Mouse (Mus musculus): Measurements from ENCODE around the gene Ormdl3. TPM values are rescaled to one million over a fixed set of nuclear protein-coding genes. Genes with fewer than 3 reads are reported as not detected.

Gene Ormdl3
- polyA plus RNA-seq, 1 experiment = 55.0 TPM

- H3K4me1 ChIP-seq (ENCODE audit: control insufficient read depth, insufficient read depth, low read length) = no peaks in the 10 kb centered on the region
- no peak overlapping the region for H3K27ac ChIP-seq (ENCODE audit: insufficient read depth, low read length)
- TF ChIP-seq POLR2A (IDR thresholded peaks at IDR 0.05; ENCODE audit: extremely low read depth, insufficient read depth, low read length) (no peak), CTCF (IDR thresholded peaks at IDR 0.05; ENCODE audit: extremely low read depth, insufficient read depth, low read length) (no peak)
- no peak overlapping the region for H3K4me3 ChIP-seq (ENCODE audit: insufficient read depth, low read length)
Observed at GRCm38 (mm10) chr11:98603953-98604352, 16.8 kb upstream of the Ormdl3 start.

GRCm38 (mm10) chr11:98602090-98602690 lies 15.0 kb upstream of the Ormdl3 start:
- Histone ChIP-seq H3K4me1 (ENCODE audit: control insufficient read depth, insufficient read depth, low read length) (no peaks in the 10 kb centered on the region), H3K27ac (ENCODE audit: insufficient read depth, low read length) (no peak overlapping the region), H3K4me3 (ENCODE audit: insufficient read depth, low read length) (no peak overlapping the region)
- no peak for TF ChIP-seq CTCF (IDR thresholded peaks at IDR 0.05; ENCODE audit: extremely low read depth, insufficient read depth, low read length)
- no peak for TF ChIP-seq POLR2A (IDR thresholded peaks at IDR 0.05; ENCODE audit: extremely low read depth, insufficient read depth, low read length)

- TF ChIP-seq POLR2A (IDR thresholded peaks at IDR 0.05; ENCODE audit: extremely low read depth, insufficient read depth, low read length) (no peak), CTCF (IDR thresholded peaks at IDR 0.05; ENCODE audit: extremely low read depth, insufficient read depth, low read length) (no peak)
- H3K27ac ChIP-seq (ENCODE audit: insufficient read depth, low read length) = no peak overlapping the region
- H3K4me1 ChIP-seq (ENCODE audit: control insufficient read depth, insufficient read depth, low read length) = no peaks in the 10 kb centered on the region
- no peak overlapping the region for H3K4me3 ChIP-seq (ENCODE audit: insufficient read depth, low read length)
Observed at GRCm38 (mm10) chr11:98599291-98599690, 12.1 kb upstream of the Ormdl3 start.

GRCm38 (mm10) chr11:98598851-98599290 lies 11.7 kb upstream of the Ormdl3 start:
- TF ChIP-seq POLR2A (IDR thresholded peaks at IDR 0.05; ENCODE audit: extremely low read depth, insufficient read depth, low read length) (no peak), CTCF (IDR thresholded peaks at IDR 0.05; ENCODE audit: extremely low read depth, insufficient read depth, low read length) (no peak)
- no peak overlapping the region for H3K27ac ChIP-seq (ENCODE audit: insufficient read depth, low read length)
- H3K4me3 ChIP-seq (ENCODE audit: insufficient read depth, low read length) = no peak overlapping the region
- H3K4me1 ChIP-seq (ENCODE audit: control insufficient read depth, insufficient read depth, low read length) = no peaks in the 10 kb centered on the region

- H3K4me3 ChIP-seq (ENCODE audit: insufficient read depth, low read length) = no peak within 1 kb of the TSS
- no peak for TF ChIP-seq POLR2A (IDR thresholded peaks at IDR 0.05; ENCODE audit: extremely low read depth, insufficient read depth, low read length)
- no peak for TF ChIP-seq CTCF (IDR thresholded peaks at IDR 0.05; ENCODE audit: extremely low read depth, insufficient read depth, low read length)
- no peaks in the 10 kb centered on the region for H3K4me1 ChIP-seq (ENCODE audit: control insufficient read depth, insufficient read depth, low read length)
- no peak within 1 kb of the TSS for H3K27ac ChIP-seq (ENCODE audit: insufficient read depth, low read length)
Observed at GRCm38 (mm10) chr11:98597991-98598390, 10.8 kb upstream of the Ormdl3 start, which contains the start of gene Lrrc3c. TSS of gene Lrrc3c (plus strand) at chr11:98598291.

- no peak overlapping the region for H3K27ac ChIP-seq (ENCODE audit: insufficient read depth, low read length)
- no peaks in the 10 kb centered on the region for H3K4me1 ChIP-seq (ENCODE audit: control insufficient read depth, insufficient read depth, low read length)
- H3K4me3 ChIP-seq (ENCODE audit: insufficient read depth, low read length) = no peak overlapping the region
- TF ChIP-seq POLR2A (IDR thresholded peaks at IDR 0.05; ENCODE audit: extremely low read depth, insufficient read depth, low read length) (no peak), CTCF (IDR thresholded peaks at IDR 0.05; ENCODE audit: extremely low read depth, insufficient read depth, low read length) (peak; percentile 51)
Observed at GRCm38 (mm10) chr11:98597363-98597762, 10.2 kb upstream of the Ormdl3 start.

- H3K4me1 ChIP-seq (ENCODE audit: control insufficient read depth, insufficient read depth, low read length) = no peaks in the 10 kb centered on the region
- no peak for TF ChIP-seq POLR2A (IDR thresholded peaks at IDR 0.05; ENCODE audit: extremely low read depth, insufficient read depth, low read length)
- no peak for TF ChIP-seq CTCF (IDR thresholded peaks at IDR 0.05; ENCODE audit: extremely low read depth, insufficient read depth, low read length)
- no peak overlapping the region for H3K27ac ChIP-seq (ENCODE audit: insufficient read depth, low read length)
- no peak overlapping the region for H3K4me3 ChIP-seq (ENCODE audit: insufficient read depth, low read length)
Observed at GRCm38 (mm10) chr11:98595955-98596354, 8.8 kb upstream of the Ormdl3 start.

- Histone ChIP-seq H3K27ac (ENCODE audit: insufficient read depth, low read length) (no peak overlapping the region), H3K4me3 (ENCODE audit: insufficient read depth, low read length) (no peak overlapping the region), H3K4me1 (ENCODE audit: control insufficient read depth, insufficient read depth, low read length) (no peaks in the 10 kb centered on the region)
- TF ChIP-seq CTCF (IDR thresholded peaks at IDR 0.05; ENCODE audit: extremely low read depth, insufficient read depth, low read length) (no peak), POLR2A (IDR thresholded peaks at IDR 0.05; ENCODE audit: extremely low read depth, insufficient read depth, low read length) (no peak)
Observed at GRCm38 (mm10) chr11:98595473-98595872, 8.3 kb upstream of the Ormdl3 start.

GRCm38 (mm10) chr11:98595021-98595420 lies 7.9 kb upstream of the Ormdl3 start:
- TF ChIP-seq CTCF (IDR thresholded peaks at IDR 0.05; ENCODE audit: extremely low read depth, insufficient read depth, low read length) = no peak
- no peak for TF ChIP-seq POLR2A (IDR thresholded peaks at IDR 0.05; ENCODE audit: extremely low read depth, insufficient read depth, low read length)
- Histone ChIP-seq H3K27ac (ENCODE audit: insufficient read depth, low read length) (no peak overlapping the region), H3K4me3 (ENCODE audit: insufficient read depth, low read length) (no peak overlapping the region), H3K4me1 (ENCODE audit: control insufficient read depth, insufficient read depth, low read length) (no peaks in the 10 kb centered on the region)
